Mouse (Mus musculus) gastrocnemius, postnatal 36 days (tissue): ENCODE data around the gene Ccdc9. TPM values are rescaled to one million over a fixed set of nuclear protein-coding genes. Genes with fewer than 3 reads are reported as not detected.

ENCODE experiments used
- DNase-seq, 2 experiments: peaks; one replicate each; pipeline ENCODE4 v3.0.0; 2022
- intact Hi-C: fragments of 180-260 bp; cut with DNase I; formaldehyde crosslinking; loops from one replicate; pipeline ENCODE4 v1.15.1; 2025
- long read RNA-seq, 2 experiments: library from polyadenylated mRNA; stranded (forward); transcript quantifications; one replicate each; pipeline ENCODE4 v2.0.0; 2021
- total RNA-seq, 2 experiments: library from RNA; stranded (reverse); gene quantifications; 2 replicates each; pipeline ENCODE4 v1.2.3; 2021

Gene Ccdc9
- 10 to 100 TPM; 40.7 to 44.6 TPM for total RNA-seq
- long read RNA-seq, experiment 1, partial matches to known transcripts: 1 of 5 reads
- long read RNA-seq, experiment 1, other reads (novel, unspliced or antisense): 4 of 5 reads
- long read RNA-seq, experiment 2, partial matches to known transcripts: 3 of 7 reads
- long read RNA-seq, experiment 2, other reads (novel, unspliced or antisense): 4 of 7 reads

- intact Hi-C loops: no loop called here
- peak; percentile 100 for DNase-seq
Observed at GRCm38 (mm10) chr7:16286026-16286961, at the start of gene Ccdc9. Gene Ccdc9 (minus strand): TSS chr7:16286795.

- intact Hi-C loops: loop anchor here (5.0 kb wide), 2 partner anchors 37 to 43 kb away; no protein-coding TSS in a partner anchor
- no peak for DNase-seq
Observed at GRCm38 (mm10) chr7:16329146-16329545, 42.6 kb upstream of the Ccdc9 start.

GRCm38 (mm10) chr7:16326607-16326971 is 40.0 kb upstream of the Ccdc9 start:
- no peak for DNase-seq
- intact Hi-C loops: loop anchor here (5.0 kb wide), 2 partner anchors 34 to 46 kb away; no protein-coding TSS in a partner anchor

- intact Hi-C loops: loop anchor here (5.0 kb wide), 2 partner anchors 34 to 46 kb away; no protein-coding TSS in a partner anchor
Observed at GRCm38 (mm10) chr7:16325920-16326606, 39.5 kb upstream of the Ccdc9 start.

GRCm38 (mm10) chr7:16324661-16325060 is 38.1 kb upstream of the Ccdc9 start:
- no peak for DNase-seq
- intact Hi-C loops: loop anchor here (5.0 kb wide), 2 partner anchors 32 to 48 kb away; no protein-coding TSS in a partner anchor

More at GRCm38 (mm10) chr7:16325920-16326606, 39.5 kb upstream of the Ccdc9 start:
- peak; percentile 37 to 58 for DNase-seq

GRCm38 (mm10) chr7:16320479-16320878 is 33.9 kb upstream of the Ccdc9 start:
- no peak for DNase-seq
- intact Hi-C loops: no loop called here

- intact Hi-C loops: no loop called here
Observed at GRCm38 (mm10) chr7:16319216-16319615, 32.6 kb upstream of the Ccdc9 start.

GRCm38 (mm10) chr7:16317094-16317493 is 30.5 kb upstream of the Ccdc9 start:
- no peak for DNase-seq
- intact Hi-C loops: no loop called here

More at GRCm38 (mm10) chr7:16319216-16319615, 32.6 kb upstream of the Ccdc9 start:
- DNase-seq: no peak

GRCm38 (mm10) chr7:16315222-16315759 is 28.7 kb upstream of the Ccdc9 start:
- no peak for DNase-seq
- intact Hi-C loops: no loop called here

GRCm38 (mm10) chr7:16314221-16314775 is 27.7 kb upstream of the Ccdc9 start:
- no peak for DNase-seq
- intact Hi-C loops: loop anchor here (5.0 kb wide), 1 partner anchor 58 kb away; no protein-coding TSS in a partner anchor

- DNase-seq: peak; percentile 82 to 84
- intact Hi-C loops: loop anchor here (2.0 to 5.0 kb wide), 2 partner anchors 17 to 59 kb away; no protein-coding TSS in a partner anchor
Observed at GRCm38 (mm10) chr7:16313481-16314220, 27.1 kb upstream of the Ccdc9 start.

GRCm38 (mm10) chr7:16312672-16313311 is 26.2 kb upstream of the Ccdc9 start:
- DNase-seq: peak; percentile 59 to 60
- intact Hi-C loops: loop anchor here (2.0 to 5.0 kb wide), 2 partner anchors 16 to 60 kb away; no protein-coding TSS in a partner anchor

- intact Hi-C loops: loop anchor here (2.0 to 5.0 kb wide), 2 partner anchors 15 to 60 kb away; no protein-coding TSS in a partner anchor
- DNase-seq: peak; percentile 30 to 54
Observed at GRCm38 (mm10) chr7:16312011-16312671, 25.5 kb upstream of the Ccdc9 start.

GRCm38 (mm10) chr7:16311453-16312004 is 24.9 kb upstream of the Ccdc9 start:
- intact Hi-C loops: loop anchor here (2.0 to 5.0 kb wide), 2 partner anchors 15 to 61 kb away; no protein-coding TSS in a partner anchor
- no peak for DNase-seq

- no peak for DNase-seq
- intact Hi-C loops: loop anchor here (5.0 kb wide), 1 partner anchor 62 kb away; no protein-coding TSS in a partner anchor
Observed at GRCm38 (mm10) chr7:16310521-16311452, 24.2 kb upstream of the Ccdc9 start.

GRCm38 (mm10) chr7:16310020-16310520 is 23.5 kb upstream of the Ccdc9 start:
- peak; percentile 83 to 88 for DNase-seq
- intact Hi-C loops: loop anchor here (5.0 kb wide), 1 partner anchor 62 kb away; no protein-coding TSS in a partner anchor
